Mouse (Mus musculus) heart, adult 2 months (tissue): ENCODE results near the gene Ccdc113.

Source experiments
- CTCF ChIP-seq: fragments of 200-600 bp; IDR thresholded peaks from 2 replicates; pipeline ENCODE4 v1.8.1; 2022; ENCODE audit warnings: antibody characterized with exemption, mild to moderate bottlenecking, moderate library complexity
- EP300 ChIP-seq: fragments of 200-500 bp; IDR thresholded peaks from 2 replicates; pipeline ENCODE4 v1.6.1; 2011; ENCODE audit warnings: low read depth, low read length, control low read depth; ENCODE audit not compliant: insufficient read depth
- POLR2A ChIP-seq: fragments of 200-500 bp; IDR thresholded peaks from 2 replicates; pipeline ENCODE4 v1.6.1; 2011; ENCODE audit warnings: mild to moderate bottlenecking, low read depth, low read length, control low read depth; ENCODE audit not compliant: insufficient read depth

- TF ChIP-seq CTCF (peak; percentile 44), POLR2A (no peak), EP300 (no peak)
Observed at GRCm38 (mm10) chr8:95602168-95602567, 68.3 kb downstream of the Ccdc113 start.
